Mouse (Mus musculus) right cerebral cortex, postnatal 14 days (tissue): ENCODE measurements at regions not wholly inside any gene's neighbourhood (a gene's known extent, or its start where the extent isn't known, plus 50 kb on each side); places are given as distances from the start of the nearest gene placed in this dataset.

ENCODE experiments used
- DNase-seq: peaks from one replicate; pipeline ENCODE4 v3.0.0; 2022

GRCm38 (mm10) chr2:17844662-17845446 lies 113.6 kb upstream of the Nebl start:
- DNase-seq, result no peak

GRCm38 (mm10) chr2:17841963-17842362 lies 110.7 kb upstream of the Nebl start:
- peak; percentile 53 for DNase-seq

DNA sequence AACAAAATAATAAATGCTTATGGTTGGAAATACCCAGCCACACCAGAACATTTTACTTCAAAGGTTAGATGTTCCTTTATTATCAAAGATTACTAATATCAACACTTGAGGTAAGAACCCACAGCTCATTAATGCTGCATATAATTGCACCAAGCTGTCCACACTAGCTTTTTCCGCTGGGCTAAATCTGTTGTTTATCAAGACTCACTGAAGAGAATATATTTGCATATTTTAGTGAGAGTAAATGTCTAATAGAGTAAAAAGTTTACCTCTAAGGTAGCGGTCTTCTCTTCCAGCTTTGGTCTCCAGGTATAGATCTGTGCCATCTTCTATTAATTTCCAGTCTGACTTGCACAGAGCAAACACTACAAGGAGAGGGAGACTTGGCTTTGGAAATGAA lies 110.3 kb upstream of the Nebl start:
- no peak for DNase-seq

DNA sequence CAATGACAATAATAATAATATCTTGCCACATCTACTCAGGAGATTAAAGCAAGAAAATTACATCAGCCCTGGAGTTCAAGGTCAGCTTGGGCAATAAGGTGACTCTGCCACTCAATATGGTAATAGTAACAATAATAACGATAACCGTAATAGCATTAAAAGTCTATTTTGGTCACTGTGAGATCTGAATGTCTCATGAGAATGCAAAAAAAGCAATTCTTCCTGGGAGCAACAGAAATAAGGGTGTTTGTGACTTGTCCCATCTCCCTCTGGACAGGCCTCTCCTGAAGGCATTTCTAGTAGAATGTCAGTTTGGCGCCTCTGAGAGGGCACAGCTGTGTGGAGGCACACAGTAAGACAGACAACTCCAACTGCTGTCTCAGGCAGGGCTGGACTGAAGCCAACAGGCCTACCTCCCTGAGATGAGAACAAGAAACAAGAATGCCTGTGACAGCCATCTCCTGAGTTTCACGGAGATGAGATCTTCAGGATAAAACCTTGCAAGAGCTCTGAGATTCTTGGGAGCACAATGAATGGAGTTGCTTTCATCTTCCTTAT lies 109.8 kb upstream of the Nebl start:
- DNase-seq, result no peak

- DNase-seq, result no peak
These were observed 108.4 kb upstream of the Nebl start for GRCm38 (mm10) chr2:17839649-17840048.

DNA sequence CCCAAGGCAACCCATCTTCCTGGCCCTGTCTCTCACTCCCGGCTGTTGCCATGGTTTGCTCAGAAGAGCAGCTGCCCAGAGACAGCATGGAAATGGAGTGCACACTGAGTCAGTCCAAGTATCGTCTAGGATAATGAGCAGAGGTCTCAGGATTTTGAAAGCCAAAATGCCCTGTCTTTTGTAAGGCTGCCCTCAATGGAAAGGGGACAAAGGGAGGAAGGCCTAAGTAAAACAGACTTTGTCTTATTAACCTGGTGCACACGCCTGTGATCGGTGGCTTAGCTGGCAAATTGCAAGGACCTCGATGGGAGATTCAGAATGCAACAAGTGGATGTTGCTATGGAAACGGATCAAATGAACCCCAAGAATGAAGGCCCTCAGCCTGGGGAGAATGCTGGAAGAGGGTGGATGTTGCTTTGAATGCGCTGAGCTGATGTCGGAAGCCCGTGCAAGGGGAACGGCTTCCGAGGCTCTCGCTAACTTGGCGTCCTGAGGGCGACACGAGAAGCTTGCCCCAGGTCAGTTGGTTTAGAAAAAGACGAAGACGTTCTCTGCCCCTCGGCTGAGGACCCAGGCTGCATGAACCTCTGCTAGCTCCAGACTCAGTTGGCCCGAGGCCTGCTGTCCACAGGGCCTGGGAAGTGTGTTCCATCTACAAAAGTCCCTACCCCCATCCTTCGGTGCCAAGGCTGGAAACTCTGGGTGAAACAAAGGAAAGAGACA lies 107.8 kb upstream of the Nebl start:
- DNase-seq, result no peak

DNA sequence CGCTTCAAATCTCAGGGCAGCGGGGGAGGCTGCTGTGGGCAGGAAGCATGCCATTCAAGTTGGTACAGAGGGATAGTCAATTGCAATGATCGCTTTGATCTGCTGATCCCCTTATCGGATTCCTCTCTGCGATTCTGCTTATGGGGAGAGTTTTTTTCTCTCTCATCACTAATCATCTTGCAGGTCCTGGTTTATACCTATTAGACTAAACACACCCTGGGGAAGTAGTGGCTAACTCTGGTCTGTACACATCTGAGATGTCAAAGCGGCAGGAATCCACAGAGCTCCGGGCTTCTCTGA lies 107.1 kb upstream of the Nebl start:
- no peak for DNase-seq

GRCm38 (mm10) chr2:17837541-17838380 lies 106.5 kb upstream of the Nebl start:
- DNase-seq, result no peak

- DNase-seq, result no peak
These were observed 101.5 kb upstream of the Nebl start for GRCm38 (mm10) chr2:17832726-17833125.

DNA sequence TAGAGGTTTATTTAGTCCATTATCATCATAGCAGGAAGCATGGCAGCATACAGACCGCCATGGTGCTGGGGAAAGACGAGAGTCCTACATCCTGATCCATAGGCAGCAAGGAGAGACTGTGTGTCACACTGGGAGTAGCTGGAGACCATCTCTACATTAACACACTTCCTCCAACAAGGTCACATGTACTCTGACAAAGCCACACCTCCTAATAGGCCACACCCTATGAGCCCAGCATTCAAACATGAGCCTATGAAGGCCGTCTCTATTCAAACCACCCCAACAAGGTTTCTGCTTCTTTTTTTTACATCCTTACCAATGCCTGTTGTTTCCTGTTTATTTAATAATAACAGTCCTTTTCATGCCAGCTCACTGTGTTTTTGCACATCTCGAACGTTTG lies 99.0 kb upstream of the Nebl start:
- DNase-seq, result no peak

DNA sequence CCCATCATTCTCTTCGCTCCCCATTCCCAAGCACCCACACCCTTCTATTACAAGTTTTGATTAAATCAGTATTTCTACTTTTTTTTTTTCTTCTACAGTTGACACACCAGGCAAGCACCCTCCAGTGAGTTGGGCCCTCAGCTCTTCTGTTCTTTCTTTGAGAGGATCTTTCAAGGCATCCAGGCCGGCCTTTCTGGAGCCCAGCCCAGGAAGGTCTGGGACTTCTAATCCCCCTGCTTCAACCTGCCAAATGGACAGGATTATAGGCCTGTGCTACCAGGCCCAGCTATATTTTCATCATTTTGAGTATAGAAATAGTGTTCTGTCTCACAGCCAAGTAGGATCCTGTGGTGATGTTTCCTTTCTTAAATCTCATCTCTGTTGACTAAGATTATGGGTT lies 94.0 kb upstream of the Nebl start:
- DNase-seq, result no peak

DNA sequence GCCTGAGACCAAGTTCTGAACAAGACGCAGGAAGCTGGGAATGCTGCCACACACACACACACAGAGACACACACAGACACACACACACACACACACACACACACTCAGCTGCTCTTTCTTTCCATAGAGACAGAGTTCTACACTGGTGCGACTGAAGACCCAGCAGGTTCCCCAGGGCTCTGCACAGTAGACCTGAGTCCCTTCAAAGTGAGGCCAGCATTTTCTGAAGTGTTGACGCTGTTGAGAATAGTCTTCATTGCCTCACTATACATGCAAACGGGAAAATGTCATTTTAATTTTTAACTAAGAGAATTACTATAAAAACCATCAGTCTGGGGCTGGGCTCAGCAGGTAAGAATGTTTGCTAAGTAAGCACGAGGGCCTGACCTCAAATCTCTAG lies 92.9 kb upstream of the Nebl start:
- DNase-seq, result no peak

DNA sequence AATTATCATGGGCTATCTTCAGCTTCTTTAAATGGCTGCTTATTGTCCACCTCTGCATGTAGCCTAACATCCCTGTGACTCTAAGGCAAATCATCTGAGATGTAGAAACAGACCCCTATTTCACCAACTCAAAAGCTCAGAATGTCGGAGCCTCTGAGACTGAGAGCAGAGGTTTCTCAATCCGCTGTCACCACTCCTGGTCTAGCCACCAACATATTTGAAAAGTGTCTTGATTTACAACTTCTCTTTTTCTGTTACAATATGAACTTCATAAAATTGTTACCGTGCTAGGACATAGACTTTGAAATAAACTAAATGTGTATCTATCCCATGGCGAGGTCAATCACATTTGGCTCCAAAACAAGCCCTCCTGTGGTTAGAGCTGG lies 91.3 kb upstream of the Nebl start:
- no peak for DNase-seq

DNA sequence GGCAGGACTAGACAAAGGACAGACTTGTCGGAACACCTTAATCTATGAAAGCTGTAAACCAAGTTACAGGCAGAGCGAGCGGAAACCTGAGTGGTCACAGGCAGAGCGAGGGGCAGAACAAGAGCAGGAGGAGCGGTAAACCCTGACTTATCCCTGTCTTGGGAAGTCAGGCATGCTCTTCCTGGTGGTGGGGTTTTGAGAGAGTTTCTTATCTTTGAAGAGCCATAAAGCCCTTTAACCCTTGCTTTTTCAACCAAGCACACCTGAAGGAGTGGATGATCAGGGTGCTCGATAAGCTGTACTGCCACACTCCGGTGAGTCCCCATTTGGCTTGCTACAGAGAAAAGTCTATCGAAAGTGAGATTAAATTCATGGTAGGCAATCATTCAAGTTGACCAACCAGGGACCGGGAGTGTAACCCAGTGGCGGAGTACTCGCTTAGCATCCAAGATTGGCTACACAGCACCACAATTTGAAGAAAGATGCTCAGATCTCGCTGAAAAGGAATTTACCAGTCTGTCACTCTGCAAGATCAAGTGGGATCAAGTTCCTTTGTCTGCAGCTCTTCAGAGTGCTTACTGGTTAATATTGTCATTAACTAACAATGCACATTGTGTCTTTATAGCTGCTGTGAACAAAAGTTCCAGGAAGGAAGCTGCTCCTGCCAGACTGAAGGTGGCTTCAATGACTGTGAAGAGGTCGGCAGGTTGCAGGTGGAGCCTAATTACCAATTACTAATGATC lies 90.8 kb upstream of the Nebl start:
- no peak for DNase-seq

DNA sequence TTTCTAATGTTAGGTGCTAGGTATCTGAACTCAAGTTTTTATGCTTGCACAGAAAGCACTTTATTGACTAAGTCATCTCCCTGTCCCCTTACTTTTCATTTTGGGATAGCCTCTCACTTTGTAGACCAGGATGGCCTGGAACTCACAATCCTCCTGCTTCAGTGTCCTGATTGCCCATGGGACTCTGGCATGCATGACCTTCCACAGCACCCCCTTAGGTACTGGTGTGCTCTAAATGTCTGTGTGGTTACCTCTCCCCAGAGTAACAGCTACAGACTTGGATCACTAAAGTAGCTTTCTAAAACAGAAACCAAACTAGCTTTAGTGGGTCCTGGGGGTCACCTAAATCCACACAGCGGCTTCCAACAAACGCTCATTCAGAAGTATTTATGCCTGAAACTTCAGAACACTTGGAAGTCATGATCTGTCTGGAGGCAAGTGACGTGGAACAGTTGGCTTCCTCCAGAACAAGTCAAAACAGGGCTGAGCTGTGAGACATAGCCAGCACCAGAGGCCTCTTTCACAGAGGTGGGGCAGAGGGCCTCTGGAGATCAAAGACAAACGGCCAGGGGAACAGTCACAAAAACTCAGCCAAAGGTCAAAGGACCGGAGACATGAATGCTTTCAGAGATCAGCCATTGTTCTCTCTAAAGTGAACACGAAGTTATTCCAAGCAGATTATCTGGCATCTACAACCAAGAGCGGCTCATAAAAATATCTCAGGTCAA lies 80.8 kb upstream of the Nebl start:
- no peak for DNase-seq
